Mouse (Mus musculus) heart, adult 18-20 months (tissue): ENCODE measurements around the gene Gpbar1. TPM values are rescaled to one million over a fixed set of nuclear protein-coding genes. Genes with fewer than 3 reads are reported as not detected.

Source experiments
- DNase-seq, 2 experiments: peaks; one replicate each; pipeline ENCODE4 v3.0.0; 2021 to 2022; ENCODE audit warnings: mixed read lengths in 1 of 2
- long read RNA-seq, 2 experiments: library from polyadenylated mRNA; stranded (forward); transcript quantifications; one replicate each; pipeline ENCODE4 v2.0.0; 2021
- total RNA-seq, 2 experiments: library from RNA; stranded (reverse); gene quantifications; 2 replicates each; pipeline ENCODE4 v1.2.3; 2021

Gpbar1 gene
- not detected for total RNA-seq
- long read RNA-seq, experiment 1: 0 reads
- long read RNA-seq, experiment 2: 0 reads

GRCm38 (mm10) chr1:74278538-74278937, at the start of gene Gpbar1:
Gene Gpbar1, plus strand, starts transcription at chr1:74278550.
- no peak for DNase-seq

DNA sequence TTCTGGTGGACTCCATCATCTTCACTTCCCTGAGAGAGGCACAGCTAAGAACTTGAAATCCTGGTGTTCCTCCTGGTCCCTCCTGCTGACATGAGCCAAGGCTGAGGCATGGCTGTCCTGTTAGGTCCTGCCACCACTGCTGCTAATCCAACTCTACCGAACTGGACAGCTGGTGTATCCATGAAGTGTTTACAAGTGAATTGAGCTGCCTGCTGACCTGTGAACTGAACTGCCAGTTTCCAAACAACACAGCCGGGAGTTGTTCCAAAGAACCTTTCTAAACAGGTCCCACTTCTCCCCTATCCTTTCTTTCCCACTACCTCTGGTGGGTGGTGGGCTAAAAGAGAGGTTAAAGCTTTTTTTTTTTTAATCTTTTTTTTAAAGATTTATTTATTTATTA, 48.4 kb upstream of the Gpbar1 start:
- no peak for DNase-seq

- DNase-seq: no peak
These were observed 47.4 kb upstream of the Gpbar1 start for GRCm38 (mm10) chr1:74230992-74231391.

DNA sequence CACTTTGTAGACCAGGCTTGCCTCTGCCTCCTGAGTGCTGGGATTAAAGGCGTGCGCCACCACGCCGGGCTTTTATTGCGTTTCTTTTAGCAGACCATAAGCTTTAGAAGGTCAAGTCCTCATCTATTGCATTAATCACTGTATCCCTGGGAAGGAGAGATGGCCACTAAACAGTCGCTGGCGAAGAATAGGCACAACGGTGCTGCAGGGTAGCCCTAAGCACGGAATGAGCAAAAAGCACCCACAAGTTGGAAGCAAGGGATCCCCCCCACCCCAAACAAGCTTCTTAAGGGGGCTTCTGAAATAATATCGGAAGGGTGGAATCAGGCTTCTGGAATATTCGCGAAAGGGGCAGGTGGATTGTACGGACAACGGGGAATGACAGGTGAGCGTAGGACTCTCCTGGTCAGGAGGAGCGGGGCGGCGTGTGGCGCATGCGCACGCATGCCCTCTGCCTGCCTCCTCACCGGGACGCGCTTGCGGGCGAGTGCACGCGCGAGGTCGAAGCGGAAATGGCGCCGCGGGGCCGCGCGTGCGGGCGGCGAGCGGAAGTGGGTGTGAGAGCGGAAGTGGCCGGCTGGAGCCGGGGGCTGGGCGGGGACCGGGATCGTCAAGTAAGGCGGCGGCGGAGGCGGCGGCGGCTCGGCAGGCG, 42.3 kb upstream of the Gpbar1 start, which contains the start of gene Arpc2:
Arpc2 (plus strand) TSS at position 147 of the 652 bp plus-strand sequence.
- DNase-seq: peak; percentile 98 to 99

GRCm38 (mm10) chr1:74236590-74237317, 41.6 kb upstream of the Gpbar1 start:
- peak; percentile 64 to 68 for DNase-seq

DNA sequence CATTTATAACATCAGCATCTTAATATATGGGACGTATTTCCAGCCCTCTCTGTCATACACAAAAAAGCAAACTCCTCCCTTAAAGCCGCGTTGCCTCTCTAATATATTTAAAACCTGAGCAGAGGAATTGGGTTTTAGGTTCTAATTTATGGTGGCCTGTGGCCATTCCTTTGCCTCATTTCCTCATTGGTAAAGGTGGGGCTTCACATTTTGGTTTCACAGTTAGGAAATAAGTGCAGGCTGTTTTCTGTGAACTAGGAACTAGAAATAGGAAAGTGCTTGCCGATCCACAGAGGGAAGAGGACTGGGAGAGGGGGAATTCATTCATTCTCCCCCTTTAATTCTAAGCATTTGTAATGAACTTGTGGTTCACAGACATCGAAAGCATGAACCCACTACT, 40.7 kb upstream of the Gpbar1 start:
- no peak for DNase-seq

DNA sequence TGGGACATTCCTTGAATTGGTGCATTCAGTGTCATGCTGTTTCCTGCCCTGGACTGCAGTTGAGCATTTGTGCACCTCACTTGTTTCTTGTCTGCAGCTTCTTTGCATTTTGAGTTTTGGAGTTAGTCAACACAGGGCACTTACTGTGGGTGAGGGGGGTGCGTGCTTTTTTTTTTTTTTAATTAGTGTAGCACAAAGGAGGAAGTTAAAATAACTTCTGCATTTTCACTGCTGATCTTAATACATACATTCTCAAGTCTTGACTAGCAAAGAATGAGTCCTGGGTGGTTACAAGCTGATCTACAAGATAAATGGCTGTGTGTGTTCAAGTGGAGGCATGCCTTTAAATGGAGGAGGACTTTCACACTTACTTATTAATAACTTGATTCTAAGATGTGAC, 40.2 kb upstream of the Gpbar1 start:
- no peak for DNase-seq

- no peak for DNase-seq
These were observed 39.2 kb upstream of the Gpbar1 start for GRCm38 (mm10) chr1:74239162-74239561.

DNA sequence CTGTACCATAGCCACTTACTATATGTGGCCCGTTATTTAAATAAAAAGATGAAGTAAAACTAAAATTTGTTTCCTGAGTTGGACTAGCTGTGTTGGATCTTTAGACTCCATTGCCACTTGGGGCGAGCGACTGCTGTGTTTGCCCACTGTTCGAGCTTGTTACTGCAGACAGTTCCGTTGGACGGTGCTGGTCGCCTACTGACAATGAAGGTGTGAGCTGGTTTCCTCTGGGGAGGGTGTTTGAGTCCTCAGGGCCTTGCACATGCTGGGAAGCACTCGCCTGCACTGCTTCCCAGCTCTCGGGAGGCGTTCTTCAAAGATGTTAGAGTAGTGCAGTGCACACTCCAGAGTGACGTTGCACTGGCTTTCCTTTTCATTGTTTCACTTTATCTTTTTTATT, 38.7 kb upstream of the Gpbar1 start:
- DNase-seq: peak in 1 of 2 experiments; percentile 53

DNA sequence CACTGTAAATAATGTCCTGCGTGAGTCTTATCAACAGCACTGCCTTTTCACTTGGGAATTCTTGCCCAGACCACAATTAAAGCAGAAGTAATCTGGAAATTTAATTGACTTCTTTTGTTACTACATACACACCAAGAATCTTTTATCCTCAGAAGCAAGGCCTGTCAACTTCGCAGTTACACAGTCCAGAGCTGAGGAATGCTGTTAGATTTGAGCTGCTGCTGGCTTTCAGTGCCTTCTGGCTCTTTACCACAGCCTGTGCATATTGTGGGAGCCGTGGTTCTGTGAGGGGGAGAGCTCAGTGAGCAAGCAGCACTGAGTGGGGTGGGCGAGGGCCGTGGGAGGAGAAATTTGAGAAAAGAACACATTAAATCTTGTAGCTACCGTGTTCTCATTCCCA, 38.0 kb upstream of the Gpbar1 start:
- DNase-seq: peak in 1 of 2 experiments; percentile 47

DNA sequence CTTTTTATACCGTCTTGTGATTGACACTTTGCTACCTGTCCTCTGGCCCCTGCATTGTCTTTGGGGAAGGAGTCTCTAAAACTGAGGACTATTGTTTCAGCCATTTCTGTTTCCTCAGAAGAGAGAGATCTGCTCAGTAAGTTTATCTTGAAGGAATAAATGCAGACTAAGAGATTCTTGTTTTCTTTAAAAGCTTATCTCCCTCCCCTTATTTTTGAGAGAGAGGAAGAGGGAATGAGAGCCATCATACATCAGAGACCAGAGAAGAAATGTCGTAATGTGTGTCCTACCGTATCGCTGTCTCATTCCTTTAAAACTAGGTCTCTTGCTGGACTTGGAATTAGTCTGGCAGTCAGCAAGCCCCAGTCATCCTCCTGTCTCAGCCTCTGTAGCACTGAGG, 37.5 kb upstream of the Gpbar1 start:
- DNase-seq: no peak

- DNase-seq: no peak
These were observed 32.8 kb upstream of the Gpbar1 start for GRCm38 (mm10) chr1:74245525-74245924.

GRCm38 (mm10) chr1:74248799-74249198, 29.6 kb upstream of the Gpbar1 start:
- DNase-seq: peak; percentile 56 to 84

GRCm38 (mm10) chr1:74249331-74249980, 28.9 kb upstream of the Gpbar1 start:
- peak; percentile 32 to 41 for DNase-seq

GRCm38 (mm10) chr1:74250096-74250495, 28.3 kb upstream of the Gpbar1 start:
- no peak for DNase-seq

DNA sequence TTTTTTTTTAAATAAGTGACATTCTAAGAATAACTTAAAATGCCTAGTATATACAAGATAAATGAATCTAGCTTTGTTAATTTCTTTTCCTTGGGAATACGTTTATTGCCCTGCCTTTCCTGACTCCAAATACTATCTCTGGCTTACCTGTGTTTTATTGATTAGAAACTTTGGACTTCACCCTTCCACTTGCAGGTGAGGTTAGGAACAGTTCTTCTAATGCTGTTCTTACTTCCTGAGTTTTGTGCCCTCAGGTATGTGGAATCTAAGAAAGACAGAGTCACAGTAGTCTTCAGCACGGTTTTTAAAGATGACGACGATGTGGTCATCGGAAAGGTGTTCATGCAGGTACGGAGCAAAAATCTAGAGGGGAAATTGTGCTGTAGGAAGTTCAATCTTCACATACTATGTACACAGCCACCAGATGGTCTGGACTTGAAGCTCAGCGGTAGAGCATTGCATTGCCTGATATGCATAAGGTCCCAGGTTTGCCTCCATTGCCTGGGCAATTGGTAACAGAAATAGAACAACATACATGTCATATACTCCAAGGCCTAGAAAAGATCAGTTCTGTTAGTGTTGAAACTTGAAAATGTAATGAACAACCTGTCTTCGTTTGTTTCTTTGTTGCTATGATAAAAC, 22.5 kb upstream of the Gpbar1 start:
- no peak for DNase-seq

DNA sequence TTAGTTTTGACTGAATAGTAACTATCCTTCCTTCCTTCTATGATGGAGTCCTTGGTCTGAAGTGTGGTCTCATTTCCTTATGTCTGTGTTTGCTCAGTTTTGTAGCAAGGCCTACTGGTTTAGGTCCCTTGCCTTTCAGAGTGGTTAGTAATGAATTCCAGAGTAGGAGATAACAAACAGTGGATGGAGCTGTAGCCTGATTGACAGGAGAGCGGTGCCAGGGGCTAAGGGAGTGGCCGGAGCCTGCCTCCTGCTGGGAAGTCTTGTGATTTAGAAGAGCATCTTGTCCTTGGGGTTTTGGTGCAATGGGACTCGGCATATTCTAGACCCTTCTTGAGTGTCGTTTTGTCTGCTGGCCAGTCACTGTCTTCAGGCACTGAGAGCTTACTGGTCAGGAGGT, 21.6 kb upstream of the Gpbar1 start:
- DNase-seq: no peak

DNA sequence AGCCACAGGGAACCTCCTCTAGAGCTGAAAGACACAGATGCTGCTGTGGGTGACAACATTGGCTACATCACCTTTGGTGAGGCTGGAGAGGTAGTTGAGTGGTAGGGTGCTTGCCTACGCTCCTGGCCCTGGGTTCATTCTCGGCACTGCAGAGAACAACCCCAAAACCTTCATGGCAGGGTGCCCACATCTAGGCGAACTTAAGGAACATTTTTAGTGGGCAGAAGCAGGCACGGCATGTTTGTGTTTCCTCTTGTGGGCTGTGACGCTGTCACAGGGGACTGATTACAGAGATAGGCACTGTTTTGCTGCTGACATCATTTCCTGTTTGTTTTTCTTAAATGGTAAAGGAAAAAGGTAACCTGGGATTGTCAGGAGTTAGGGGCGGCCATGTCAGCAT, 15.8 kb upstream of the Gpbar1 start:
- DNase-seq: no peak

GRCm38 (mm10) chr1:74268750-74269149, 9.6 kb upstream of the Gpbar1 start:
- DNase-seq: no peak

DNA sequence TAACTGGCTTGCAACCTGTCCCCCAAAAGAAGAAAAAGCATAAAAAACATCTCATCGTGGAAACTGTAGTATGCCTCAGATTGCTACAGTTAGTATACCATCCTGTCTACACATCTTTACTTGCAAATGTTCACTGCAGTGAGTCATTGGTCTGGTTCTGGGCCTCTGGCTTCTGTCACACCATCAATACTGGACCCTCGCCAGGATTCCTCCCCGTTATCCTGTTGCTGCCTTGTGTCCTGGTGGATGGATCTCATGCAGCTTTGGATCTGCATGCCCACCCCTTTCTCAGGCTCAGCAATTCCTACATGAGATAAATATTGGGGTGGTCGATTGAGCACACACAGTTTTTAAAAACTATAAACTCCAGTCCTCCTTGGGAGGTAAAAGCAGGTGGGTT, 6.7 kb upstream of the Gpbar1 start:
- no peak for DNase-seq

DNA sequence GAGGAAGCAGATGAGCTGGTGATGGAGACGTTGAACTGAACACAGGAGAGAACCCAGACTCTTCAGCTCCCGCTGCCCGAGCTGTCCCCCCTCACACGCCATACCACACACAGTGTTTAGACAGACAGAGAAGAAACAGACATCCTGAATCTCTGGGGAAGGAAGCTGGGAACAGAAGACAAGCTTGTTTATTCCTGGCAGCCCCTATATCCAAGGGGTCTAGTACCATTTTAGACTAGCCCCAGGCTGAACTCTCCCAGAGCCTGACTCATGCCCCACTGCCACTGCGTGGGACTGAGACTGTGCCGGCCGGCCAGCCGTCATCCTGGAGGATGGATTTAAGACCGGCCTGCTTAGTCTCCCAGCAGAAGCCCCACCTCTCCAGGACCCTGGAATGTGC, 3.3 kb upstream of the Gpbar1 start:
- DNase-seq: no peak

- DNase-seq: no peak
These were observed 1.3 kb upstream of the Gpbar1 start for GRCm38 (mm10) chr1:74277041-74277440.
